Mouse (Mus musculus) G1E-ER4 (cell line): ENCODE measurements at regions not wholly inside any gene's neighbourhood (a gene's known extent, or its start where the extent isn't known, plus 50 kb on each side); places are given as distances from the start of the nearest gene placed in this dataset.

ENCODE experiments used
- GATA1 ChIP-seq: IDR thresholded peaks from one replicate; pipeline ENCODE4 v1.8.0; 2012; ENCODE audit warnings: low read length, inconsistent platforms

- no peak for TF ChIP-seq GATA1
Observed at GRCm38 (mm10) chr11:19355179-19355578, 336.4 kb upstream of the Meis1 start.

- no peak for TF ChIP-seq GATA1
Observed at GRCm38 (mm10) chr11:19356151-19356550, 337.4 kb upstream of the Meis1 start.

GRCm38 (mm10) chr11:19369152-19369551 lies 350.4 kb upstream of the Meis1 start:
- no peak for TF ChIP-seq GATA1

- TF ChIP-seq GATA1, result no peak
Observed at GRCm38 (mm10) chr11:19373476-19373875, 354.7 kb upstream of the Meis1 start.

GRCm38 (mm10) chr11:19380935-19381334 lies 362.1 kb upstream of the Meis1 start:
- TF ChIP-seq GATA1, result no peak

GRCm38 (mm10) chr11:19389136-19389535 lies 370.4 kb upstream of the Meis1 start:
- no peak for TF ChIP-seq GATA1

GRCm38 (mm10) chr11:19392190-19392589 lies 373.4 kb upstream of the Meis1 start:
- no peak for TF ChIP-seq GATA1

- TF ChIP-seq GATA1, result no peak
Observed at GRCm38 (mm10) chr11:19394372-19394771, 375.6 kb upstream of the Meis1 start.

- no peak for TF ChIP-seq GATA1
Observed at GRCm38 (mm10) chr11:19400396-19400795, 381.6 kb upstream of the Meis1 start.

- TF ChIP-seq GATA1, result no peak
Observed at GRCm38 (mm10) chr11:19420143-19420542, 401.4 kb upstream of the Meis1 start.

- TF ChIP-seq GATA1, result no peak
Observed at GRCm38 (mm10) chr11:19423268-19423667, 404.5 kb upstream of the Meis1 start.

GRCm38 (mm10) chr11:19423841-19424815 lies 405.3 kb upstream of the Meis1 start:
- TF ChIP-seq GATA1, result no peak

- no peak for TF ChIP-seq GATA1
Observed at GRCm38 (mm10) chr11:19427559-19427958, 408.8 kb upstream of the Meis1 start.

GRCm38 (mm10) chr11:19433680-19434619 lies 415.2 kb upstream of the Meis1 start:
- no peak for TF ChIP-seq GATA1

- no peak for TF ChIP-seq GATA1
Observed at GRCm38 (mm10) chr11:19438385-19438784, 419.6 kb upstream of the Meis1 start.

GRCm38 (mm10) chr11:19441936-19442335 lies 423.2 kb upstream of the Meis1 start:
- TF ChIP-seq GATA1, result no peak
